Mouse (Mus musculus) 3T3-L1 (cell line): Measurements from ENCODE around the gene Cog7.

Experiments used
- DNase-seq: peaks from one replicate; pipeline ENCODE4 v3.0.0-alpha.2; 2015; ENCODE audit warnings: low read depth, low spot score

Cog7 gene

DNA sequence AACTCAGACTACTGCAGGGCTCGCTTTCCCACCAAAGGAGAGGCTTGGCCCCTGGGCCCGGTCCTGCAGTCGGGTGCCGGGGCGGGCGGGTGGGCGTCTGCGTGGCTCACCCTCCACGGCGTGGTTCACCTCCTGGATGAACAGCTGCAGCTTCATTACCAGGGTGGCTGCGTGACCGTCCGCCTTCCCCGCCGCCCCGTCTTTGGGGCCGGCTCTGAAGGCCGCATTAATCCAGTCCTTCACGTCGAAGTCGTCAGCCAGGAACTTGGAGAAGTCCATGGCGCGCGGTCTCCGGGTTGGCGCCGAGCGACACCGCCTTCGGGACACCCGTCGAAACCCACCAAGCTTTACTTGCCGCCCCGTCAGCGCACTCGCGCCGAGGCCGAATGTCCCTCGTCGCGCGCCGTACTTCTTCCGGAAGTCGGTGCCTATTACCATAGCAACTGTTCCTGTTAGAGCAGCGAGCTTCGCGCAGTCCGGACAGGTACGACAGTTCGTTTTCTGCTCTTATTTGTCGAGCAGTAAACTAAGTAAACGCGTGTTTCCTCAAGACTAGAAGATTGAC is at the start of gene Cog7:
Gene Cog7 (minus strand): TSS at position 405 of the 565 bp plus-strand sequence.
- peak; percentile 80 for DNase-seq

DNA sequence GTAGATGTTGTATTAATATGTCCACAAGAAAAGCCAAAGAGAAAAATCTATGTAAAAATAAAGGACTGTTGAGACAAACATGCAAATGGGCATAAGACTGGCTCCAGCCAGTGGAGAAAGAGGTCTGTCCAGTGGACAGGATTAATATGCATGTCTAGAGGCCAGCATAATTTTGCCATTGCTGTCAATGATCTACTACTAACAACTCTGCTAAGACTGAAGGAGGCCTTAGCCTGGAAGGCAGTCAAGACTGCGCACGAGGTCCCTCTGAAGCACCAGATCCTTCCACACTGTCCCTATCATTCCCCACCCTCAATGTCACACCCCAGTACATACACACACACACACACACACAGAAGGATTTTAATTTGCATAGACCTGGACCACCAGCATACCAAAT is 40.6 kb upstream of the Cog7 start:
- DNase-seq = no peak

DNA sequence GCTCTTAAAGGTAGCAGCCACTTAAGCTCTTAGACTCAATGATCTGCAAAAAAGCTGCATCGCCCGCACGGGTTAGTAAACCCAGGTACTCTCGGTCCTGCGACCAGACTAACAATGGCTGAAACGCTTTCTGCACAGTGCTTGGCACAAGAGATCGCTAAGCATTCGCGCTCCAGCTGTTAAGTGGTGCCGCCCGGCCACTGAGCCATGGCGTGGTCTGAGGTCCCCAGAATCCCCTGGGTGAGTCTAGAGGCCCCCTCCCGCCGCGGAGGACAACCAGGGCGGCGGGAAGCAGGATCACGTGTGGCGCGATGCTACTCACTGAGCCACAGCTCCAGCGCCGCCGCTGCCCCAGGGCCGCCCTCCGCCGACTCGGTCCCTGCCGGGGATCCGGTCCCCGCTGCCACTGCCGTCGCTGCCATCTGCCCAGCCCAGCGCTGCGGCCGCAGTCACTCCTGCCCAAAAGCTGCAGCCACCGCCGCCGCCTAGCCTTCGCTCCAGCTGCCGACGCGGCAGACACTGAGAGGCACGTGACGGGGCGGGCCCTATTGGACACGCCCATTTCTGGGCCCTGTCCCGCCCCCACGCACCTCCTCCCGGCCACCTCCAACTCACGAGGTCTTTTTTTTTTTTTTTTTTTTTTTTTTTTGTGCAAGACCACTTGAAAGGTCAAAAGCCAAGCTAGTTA is 39.3 kb upstream of the Cog7 start, which contains the start of gene Gga2:
Gene Gga2 (minus strand): TSS at position 556 of the 688 bp plus-strand sequence.
- peak; percentile 77 for DNase-seq

- peak; percentile 37 for DNase-seq
Observed at GRCm38 (mm10) chr7:122020273-122020666, 38.8 kb upstream of the Cog7 start.

- peak; percentile 18 for DNase-seq
Observed at GRCm38 (mm10) chr7:122018978-122019377, 37.5 kb upstream of the Cog7 start.

DNA sequence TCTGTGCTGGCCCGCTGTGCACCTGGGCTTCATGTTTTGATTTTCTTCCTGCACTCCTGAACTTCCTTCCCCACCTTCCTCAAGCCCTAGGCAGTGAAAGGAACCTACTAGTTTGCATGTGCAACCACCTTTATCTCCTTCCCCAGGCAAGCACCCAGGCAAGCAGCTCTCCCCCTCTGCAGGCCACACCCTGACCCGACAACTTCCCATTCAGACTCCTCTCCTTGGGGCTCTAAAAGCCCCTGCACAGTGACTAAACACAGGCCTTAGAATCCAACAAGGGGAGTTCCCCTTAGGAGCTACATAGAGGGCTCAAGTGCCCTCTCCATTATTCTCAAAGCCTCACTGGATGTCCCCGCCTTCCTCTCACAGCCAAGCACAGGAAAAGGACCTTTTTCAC is 36.7 kb upstream of the Cog7 start:
- DNase-seq = no peak

DNA sequence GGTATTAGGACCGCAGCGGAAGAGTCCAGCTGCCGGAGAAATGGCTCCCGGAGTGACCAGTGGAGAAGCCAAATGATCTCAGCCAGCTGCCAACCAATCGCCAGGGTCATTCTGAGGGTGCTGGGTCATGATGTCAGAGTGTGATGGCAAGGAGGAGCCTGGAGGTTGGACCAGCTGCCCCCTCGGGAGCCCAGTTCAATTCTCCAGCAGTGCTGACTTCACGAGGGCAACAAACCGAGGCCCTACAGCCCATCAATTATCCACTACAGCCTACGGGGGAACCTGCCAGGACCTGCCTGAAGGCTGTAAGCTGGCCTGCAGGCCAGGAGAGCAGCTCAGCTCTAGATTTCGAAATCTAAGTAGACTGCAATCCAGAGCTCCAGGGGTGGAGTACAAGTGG is 34.2 kb upstream of the Cog7 start:
- DNase-seq = peak; percentile 46

DNA sequence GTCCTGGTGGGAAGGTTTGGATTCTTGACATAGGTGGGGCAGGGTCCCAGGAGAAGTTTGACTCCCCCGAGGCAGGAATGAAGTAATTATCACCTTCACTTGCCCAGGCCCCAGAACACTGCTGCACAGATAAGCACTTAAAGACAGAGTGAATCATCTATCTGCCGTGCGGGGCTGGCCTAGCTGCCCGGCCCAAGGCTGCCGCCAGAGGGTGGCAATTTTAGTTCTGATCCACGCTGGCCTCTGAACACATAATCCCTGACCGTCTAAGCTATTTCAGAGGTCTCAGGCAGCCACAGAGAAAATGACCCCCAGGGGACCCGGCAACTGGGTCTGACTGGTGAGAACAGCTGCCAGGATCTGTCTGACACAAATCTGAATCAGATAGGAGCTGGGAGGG is 33.6 kb upstream of the Cog7 start:
- peak; percentile 73 for DNase-seq

- DNase-seq = no peak
Observed at GRCm38 (mm10) chr7:122012949-122013348, 31.4 kb upstream of the Cog7 start.

DNA sequence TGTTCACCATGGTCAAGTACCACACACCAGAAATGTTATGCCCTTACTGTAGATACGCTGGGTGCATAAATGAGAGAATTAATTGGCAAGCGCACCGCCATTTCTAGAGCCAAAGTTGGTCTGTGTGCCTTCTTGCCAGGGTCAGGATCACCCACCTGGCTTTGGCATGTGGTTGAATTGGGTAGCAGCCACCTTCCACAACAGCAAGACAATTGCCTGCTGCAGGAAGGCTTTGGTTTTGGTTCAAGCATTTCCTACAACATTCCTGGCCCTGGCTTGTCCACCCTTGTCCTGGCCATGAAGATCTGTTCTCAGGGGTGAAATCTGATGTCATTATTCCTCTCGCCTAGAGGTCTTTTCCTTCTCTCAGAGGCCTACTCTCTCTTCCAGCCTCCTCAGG is 30.9 kb upstream of the Cog7 start:
- DNase-seq = no peak

GRCm38 (mm10) chr7:122000396-122000795 is 18.9 kb upstream of the Cog7 start:
- no peak for DNase-seq

- no peak for DNase-seq
Observed at GRCm38 (mm10) chr7:121995961-121996360, 14.4 kb upstream of the Cog7 start.

GRCm38 (mm10) chr7:121975031-121975430 is 6.5 kb downstream of the Cog7 start:
- DNase-seq = peak; percentile 61

DNA sequence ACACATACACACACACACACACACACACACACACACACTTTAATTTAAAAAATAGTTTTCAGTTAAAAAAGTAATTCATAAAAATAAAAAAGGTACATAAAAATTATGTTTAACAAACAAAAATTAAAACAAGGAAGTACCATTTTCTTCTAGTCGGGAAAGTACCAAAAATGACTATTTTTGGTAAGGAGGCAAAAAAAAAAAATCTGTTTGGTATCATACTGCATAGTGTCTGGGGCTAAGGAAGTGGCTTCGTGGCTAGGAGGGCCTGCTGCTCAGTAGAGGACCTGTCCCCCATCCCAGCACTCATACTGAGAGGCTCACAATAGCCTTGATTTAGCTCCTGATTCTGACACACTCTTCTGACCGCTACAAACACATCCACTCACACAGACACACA is 9.8 kb downstream of the Cog7 start:
- no peak for DNase-seq

DNA sequence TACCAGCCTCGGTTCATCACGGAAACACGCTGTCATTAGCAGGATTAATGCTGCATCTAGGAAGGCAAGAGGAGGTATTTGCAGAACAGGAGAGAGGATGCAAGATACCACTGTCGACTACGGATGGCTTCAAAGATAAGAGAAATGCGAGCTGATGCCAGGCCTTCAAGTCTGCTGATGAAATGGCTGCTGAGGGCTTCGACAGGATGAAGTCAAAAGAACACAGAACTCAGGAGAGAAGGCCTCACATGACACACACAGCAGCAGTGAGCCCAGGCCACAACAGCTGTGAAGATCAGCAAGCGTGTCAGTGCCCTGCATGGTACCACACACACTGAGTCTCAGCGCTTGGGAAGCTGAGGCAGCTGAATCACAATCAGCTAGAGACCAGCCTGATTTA is 11.3 kb downstream of the Cog7 start:
- no peak for DNase-seq

- no peak for DNase-seq
Observed at GRCm38 (mm10) chr7:121968816-121969215, 12.7 kb downstream of the Cog7 start.

DNA sequence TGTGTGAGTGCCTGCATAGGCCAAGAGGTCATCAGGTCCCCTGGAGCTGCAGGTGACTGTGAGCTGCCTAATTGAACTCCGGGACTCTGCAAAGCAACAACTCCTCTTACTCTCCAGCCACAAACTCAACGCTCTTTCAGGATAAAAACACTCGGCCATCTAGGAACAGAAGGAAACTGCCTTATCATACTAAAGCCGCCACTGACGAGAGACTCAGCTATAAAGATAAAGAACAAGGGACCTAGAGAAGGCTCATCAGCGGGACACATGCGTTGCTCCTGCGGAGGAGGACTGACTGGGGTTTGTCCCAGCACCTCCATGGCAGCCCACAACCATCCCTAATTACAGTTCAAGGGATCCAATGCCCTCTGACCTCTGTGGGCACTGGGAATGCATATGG is 13.3 kb downstream of the Cog7 start:
- no peak for DNase-seq

GRCm38 (mm10) chr7:121966169-121966568 is 15.3 kb downstream of the Cog7 start:
- no peak for DNase-seq

GRCm38 (mm10) chr7:121963883-121964398 is 17.6 kb downstream of the Cog7 start:
- DNase-seq = peak; percentile 62

GRCm38 (mm10) chr7:121962571-121962959 is 18.9 kb downstream of the Cog7 start:
- no peak for DNase-seq

GRCm38 (mm10) chr7:121961913-121962570 is 19.5 kb downstream of the Cog7 start:
- no peak for DNase-seq

DNA sequence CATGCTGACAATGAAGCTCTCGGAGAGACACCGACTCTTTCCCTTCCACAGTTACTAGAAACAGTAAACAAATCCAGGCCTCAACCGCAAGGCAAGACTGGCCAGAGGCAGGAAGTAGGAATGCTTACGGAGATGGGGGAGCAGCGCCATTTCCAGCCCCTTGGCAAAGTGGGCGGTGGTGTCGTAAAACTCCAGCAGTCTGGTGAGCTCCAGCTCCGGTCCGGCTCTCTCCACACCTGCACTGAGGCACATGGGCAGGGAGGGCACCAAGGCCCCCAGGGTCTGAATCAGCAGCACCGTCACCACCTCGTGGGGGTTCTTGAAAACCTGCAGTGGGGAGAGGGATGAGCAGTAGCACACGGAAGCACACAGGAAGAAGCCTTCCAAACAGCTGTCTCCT is 25.7 kb downstream of the Cog7 start:
- DNase-seq = no peak
